Mouse (Mus musculus): ENCODE results near the gene Cdc42se1. TPM values are rescaled to one million over a fixed set of nuclear protein-coding genes. Genes with fewer than 3 reads are reported as not detected.

Gene Cdc42se1
- total RNA-seq, 1 experiment = 43.2 TPM

DNA sequence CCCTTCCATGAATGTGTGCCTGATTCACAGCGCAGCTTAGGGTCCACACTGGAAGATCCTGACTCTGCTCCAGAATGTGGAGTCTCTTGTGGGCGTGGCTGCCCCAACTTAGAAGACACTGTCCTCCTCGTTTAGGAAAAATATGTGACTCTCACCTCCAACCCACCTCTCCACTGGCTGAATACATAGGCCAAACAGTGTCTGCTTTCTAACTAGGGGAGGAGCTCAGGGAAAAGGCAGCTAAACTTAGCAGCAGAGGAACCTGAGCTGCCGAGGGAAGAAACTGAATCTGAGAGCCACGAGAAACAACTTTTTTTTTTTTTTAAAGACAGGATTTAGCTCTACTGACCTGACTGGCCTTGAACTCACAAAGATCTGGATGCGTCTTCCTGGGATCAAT lies 46.6 kb downstream of the Cdc42se1 start:
- Histone ChIP-seq H3K9me3 (ENCODE audit: control insufficient read depth, insufficient read depth, low read depth, low read length) (no peaks in the 10 kb centered on the region), H3K36me3 (ENCODE audit: control insufficient read depth, insufficient read depth, low read length, poor library complexity, severe bottlenecking) (peaks cover 3% of the 10 kb centered on the region; the same call in 1 of the 2 replicates), H3K27ac (ENCODE audit: insufficient read depth, low read depth, low read length, poor library complexity, severe bottlenecking) (no peak overlapping the region; the same call in 1 of the 2 replicates), H3K4me1 (ENCODE audit: control insufficient read depth in 2 of 2, insufficient read depth in 2 of 2, low read length in 2 of 2, poor library complexity in 1 of 2) (peaks cover 10 to 18% of the 10 kb centered on the region in 2 experiments), H3K9ac (ENCODE audit: insufficient read depth, low read depth, low read length, poor library complexity, severe bottlenecking) (no peak overlapping the region), H3K4me3 (ENCODE audit: insufficient read depth in 1 of 2, low read depth in 1 of 2, low read length in 2 of 2, poor library complexity in 1 of 2, severe bottlenecking in 1 of 2) (no peak overlapping the region)
- DNase-seq (ENCODE audit: low read depth, low spot score) = no peak
- TF ChIP-seq ZNF384 (IDR thresholded peaks at IDR 0.05; ENCODE audit: low read depth, low read length) = no peak
- TF ChIP-seq CHD2 (IDR thresholded peaks at IDR 0.05; ENCODE audit: low read depth, low read length) = no peak
- no peak for TF ChIP-seq ZC3H11A (IDR thresholded peaks at IDR 0.05; ENCODE audit: borderline replicate concordance, low read depth, low read length)
- no peak for TF ChIP-seq MAFK (IDR thresholded peaks at IDR 0.05; ENCODE audit: insufficient read depth, low read depth, low read length)
- no peak for TF ChIP-seq HCFC1 (IDR thresholded peaks at IDR 0.05; ENCODE audit: borderline replicate concordance, insufficient read depth, low read length)
- in situ Hi-C loops (cut with MboI; ENCODE audit: low sequenced_read_pairs in 2 of 2, unreplicated experiment in 2 of 2) = no loop called here

DNA sequence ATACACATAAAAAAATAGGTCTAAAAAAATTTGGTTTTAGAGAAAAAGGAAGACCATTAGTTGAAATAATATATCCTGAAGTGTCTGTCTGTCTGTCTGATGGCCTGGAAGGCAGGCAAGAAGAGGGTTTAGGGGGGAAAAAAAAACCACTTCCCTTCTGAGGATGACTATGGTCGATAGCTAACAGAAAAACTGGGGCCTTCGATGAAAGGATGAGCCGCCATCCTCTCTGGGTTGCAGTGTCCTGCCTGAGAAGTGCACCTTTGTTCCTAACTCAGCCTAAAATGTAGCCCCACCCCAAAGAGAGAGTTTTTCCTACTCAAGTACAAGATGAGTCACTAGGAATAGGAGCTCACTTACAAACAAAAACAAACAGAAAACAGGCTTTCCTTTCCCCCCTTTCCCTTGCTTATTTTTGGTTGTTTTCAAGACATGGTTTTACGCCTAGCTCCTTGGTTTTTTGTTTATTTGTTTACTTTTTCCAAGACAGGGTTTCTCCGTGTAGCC lies 47.9 kb downstream of the Cdc42se1 start:
- Histone ChIP-seq H3K9ac (ENCODE audit: insufficient read depth, low read depth, low read length, poor library complexity, severe bottlenecking) (no peak overlapping the region), H3K4me1 (ENCODE audit: control insufficient read depth in 2 of 2, insufficient read depth in 2 of 2, low read length in 2 of 2, poor library complexity in 1 of 2) (peaks cover 8 to 17% of the 10 kb centered on the region in 2 experiments; a peak in 3 of 4 replicates), H3K36me3 (ENCODE audit: control insufficient read depth, insufficient read depth, low read length, poor library complexity, severe bottlenecking) (peaks cover 3% of the 10 kb centered on the region; the same call in 1 of the 2 replicates), H3K9me3 (ENCODE audit: control insufficient read depth, insufficient read depth, low read depth, low read length) (no peaks in the 10 kb centered on the region), H3K4me3 (ENCODE audit: insufficient read depth in 1 of 2, low read depth in 1 of 2, low read length in 2 of 2, poor library complexity in 1 of 2, severe bottlenecking in 1 of 2) (no peak overlapping the region), H3K27ac (ENCODE audit: insufficient read depth, low read depth, low read length, poor library complexity, severe bottlenecking) (no peak overlapping the region; the same call in 1 of the 2 replicates)
- in situ Hi-C loops (cut with MboI; ENCODE audit: low sequenced_read_pairs in 2 of 2, unreplicated experiment in 2 of 2) = no loop called here
- TF ChIP-seq HCFC1 (IDR thresholded peaks at IDR 0.05; ENCODE audit: borderline replicate concordance, insufficient read depth, low read length) (no peak), CHD2 (IDR thresholded peaks at IDR 0.05; ENCODE audit: low read depth, low read length) (no peak), ZC3H11A (IDR thresholded peaks at IDR 0.05; ENCODE audit: borderline replicate concordance, low read depth, low read length) (no peak), ZNF384 (IDR thresholded peaks at IDR 0.05; ENCODE audit: low read depth, low read length) (no peak), MAFK (IDR thresholded peaks at IDR 0.05; ENCODE audit: insufficient read depth, low read depth, low read length) (no peak)
- DNase-seq (ENCODE audit: low read depth, low spot score) = no peak

DNA sequence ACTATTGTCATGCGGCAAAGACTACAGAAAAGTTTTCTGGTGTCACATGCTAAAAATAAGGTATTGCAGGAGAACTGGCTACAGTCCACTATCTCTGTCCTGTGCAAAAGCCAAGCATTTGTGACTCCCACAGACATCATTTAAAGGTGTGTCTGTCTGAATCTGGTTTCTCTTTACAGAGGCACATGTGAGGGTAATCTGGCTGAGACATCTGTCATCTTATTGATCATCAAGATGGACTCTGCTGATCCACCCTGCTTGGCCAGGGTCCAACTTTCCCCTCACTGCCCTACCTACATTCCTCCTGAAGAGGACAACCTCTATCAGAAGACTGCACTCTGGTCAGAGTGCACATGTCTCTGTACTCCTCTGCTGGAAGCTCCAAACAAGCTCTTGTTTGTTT lies 48.6 kb downstream of the Cdc42se1 start:
- no peak for DNase-seq (ENCODE audit: low read depth, low spot score)
- no peak overlapping the region for H3K4me3 ChIP-seq (ENCODE audit: insufficient read depth in 1 of 2, low read depth in 1 of 2, low read length in 2 of 2, poor library complexity in 1 of 2, severe bottlenecking in 1 of 2)
- peaks cover 6 to 12% of the 10 kb centered on the region in 2 experiments; a peak in 2 of 4 replicates for H3K4me1 ChIP-seq (ENCODE audit: control insufficient read depth in 2 of 2, insufficient read depth in 2 of 2, low read length in 2 of 2, poor library complexity in 1 of 2)
- H3K36me3 ChIP-seq (ENCODE audit: control insufficient read depth, insufficient read depth, low read length, poor library complexity, severe bottlenecking) = peaks cover 3% of the 10 kb centered on the region; the same call in 1 of the 2 replicates
- TF ChIP-seq ZC3H11A (IDR thresholded peaks at IDR 0.05; ENCODE audit: borderline replicate concordance, low read depth, low read length) (no peak), CHD2 (IDR thresholded peaks at IDR 0.05; ENCODE audit: low read depth, low read length) (no peak), MAFK (IDR thresholded peaks at IDR 0.05; ENCODE audit: insufficient read depth, low read depth, low read length) (no peak)
- H3K27ac ChIP-seq (ENCODE audit: insufficient read depth, low read depth, low read length, poor library complexity, severe bottlenecking) = no peak overlapping the region; the same call in 1 of the 2 replicates
- H3K9me3 ChIP-seq (ENCODE audit: control insufficient read depth, insufficient read depth, low read depth, low read length) = no peaks in the 10 kb centered on the region
- in situ Hi-C loops (cut with MboI; ENCODE audit: low sequenced_read_pairs in 2 of 2, unreplicated experiment in 2 of 2) = no loop called here
- H3K9ac ChIP-seq (ENCODE audit: insufficient read depth, low read depth, low read length, poor library complexity, severe bottlenecking) = no peak overlapping the region; the same call in 1 of the 2 replicates

DNA sequence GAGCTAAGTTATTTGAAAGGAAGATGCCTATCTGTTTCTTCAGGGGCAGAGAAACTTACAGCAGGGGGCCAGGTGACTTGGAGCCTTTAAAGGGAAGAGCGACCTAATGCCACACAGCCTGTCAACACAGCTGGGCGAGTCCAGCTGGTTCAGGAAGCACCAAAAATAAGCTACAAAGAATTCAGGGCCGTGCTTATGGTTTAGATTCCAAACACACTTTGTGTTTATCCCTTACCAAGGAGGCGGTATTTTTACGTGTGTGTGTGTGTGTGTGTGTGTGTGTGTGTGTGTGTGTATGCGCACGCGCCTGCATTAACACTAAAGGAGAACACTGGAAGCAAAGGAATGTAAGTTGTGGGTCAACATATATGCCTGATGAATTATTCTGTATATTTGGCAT lies 52.2 kb downstream of the Cdc42se1 start:
- in situ Hi-C loops (cut with MboI; ENCODE audit: low sequenced_read_pairs in 2 of 2, unreplicated experiment in 2 of 2) = no loop called here
- DNase-seq (ENCODE audit: low read depth, low spot score) = no peak
- Histone ChIP-seq H3K4me1 (ENCODE audit: control insufficient read depth in 2 of 2, insufficient read depth in 2 of 2, low read length in 2 of 2, poor library complexity in 1 of 2) (peaks cover 6 to 8% of the 10 kb centered on the region in 2 experiments; a peak in 3 of 4 replicates), H3K9me3 (ENCODE audit: control insufficient read depth, insufficient read depth, low read depth, low read length) (no peaks in the 10 kb centered on the region), H3K27ac (ENCODE audit: insufficient read depth, low read depth, low read length, poor library complexity, severe bottlenecking) (no peak overlapping the region), H3K4me3 (ENCODE audit: insufficient read depth in 1 of 2, low read depth in 1 of 2, low read length in 2 of 2, poor library complexity in 1 of 2, severe bottlenecking in 1 of 2) (peak overlapping the region; percentile 94 to 98), H3K36me3 (ENCODE audit: control insufficient read depth, insufficient read depth, low read length, poor library complexity, severe bottlenecking) (no peaks in the 10 kb centered on the region), H3K9ac (ENCODE audit: insufficient read depth, low read depth, low read length, poor library complexity, severe bottlenecking) (peak overlapping the region; percentile 93)
- TF ChIP-seq ZC3H11A (IDR thresholded peaks at IDR 0.05; ENCODE audit: borderline replicate concordance, low read depth, low read length) = no peak
- no peak for TF ChIP-seq ZNF384 (IDR thresholded peaks at IDR 0.05; ENCODE audit: low read depth, low read length)
- TF ChIP-seq HCFC1 (IDR thresholded peaks at IDR 0.05; ENCODE audit: borderline replicate concordance, insufficient read depth, low read length) = no peak
- no peak for TF ChIP-seq MAFK (IDR thresholded peaks at IDR 0.05; ENCODE audit: insufficient read depth, low read depth, low read length)
- TF ChIP-seq CHD2 (IDR thresholded peaks at IDR 0.05; ENCODE audit: low read depth, low read length) = no peak

Measured in ES-E14 (cell line).